Mouse (Mus musculus) heart, postnatal 0 days (tissue): ENCODE data around the gene Fbxo44. TPM values are rescaled to one million over a fixed set of nuclear protein-coding genes. Genes with fewer than 3 reads are reported as not detected.

Source experiments
- ATAC-seq: fragments of 200-750 bp; cut with Nextera tagmentation; 2 replicates; pipeline ENCODE4 v1.8.0; 2017; ENCODE audit warnings: low read depth, moderate number of reproducible peaks, moderate library complexity; ENCODE audit not compliant: insufficient read depth
- DNase-seq: peaks from one replicate; pipeline ENCODE4 v3.0.0-alpha.2; 2016; ENCODE audit warnings: low spot score
- H3K27ac ChIP-seq: fragments of 300-500 bp; sonication (generic); 2 replicates; pipeline ENCODE4 v1.5.1; 2014; ENCODE audit warnings: low read depth, mild to moderate bottlenecking
- H3K27me3 ChIP-seq: fragments of 300-500 bp; sonication (generic); 2 replicates; pipeline ENCODE4 v1.6.1; 2014; ENCODE audit warnings: low read length, mixed read lengths; ENCODE audit not compliant: control insufficient read depth, insufficient read depth
- H3K36me3 ChIP-seq: fragments of 300-500 bp; sonication (generic); replicated peaks from 2 replicates; pipeline ENCODE4 v1.6.1; 2014; ENCODE audit warnings: low read length, mixed read lengths; ENCODE audit not compliant: control insufficient read depth, insufficient read depth
- H3K4me1 ChIP-seq: fragments of 300-500 bp; sonication (generic); 2 replicates; pipeline ENCODE4 v1.6.1; 2014; ENCODE audit warnings: antibody characterized with exemption; ENCODE audit not compliant: control insufficient read depth, insufficient read depth
- H3K4me2 ChIP-seq: fragments of 300-500 bp; sonication (generic); 2 replicates; pipeline ENCODE4 v1.6.1; 2014; ENCODE audit warnings: low read depth, mild to moderate bottlenecking, low read length, moderate library complexity
- H3K4me3 ChIP-seq: fragments of 300-500 bp; sonication (generic); 2 replicates; pipeline ENCODE4 v1.5.1; 2014; ENCODE audit warnings: low read depth, low read length
- H3K9ac ChIP-seq: fragments of 300-500 bp; sonication (generic); replicated peaks from 2 replicates; pipeline ENCODE4 v1.6.1; 2014; ENCODE audit warnings: low read depth, low read length, mixed read lengths
- H3K9me3 ChIP-seq: fragments of 300-500 bp; sonication (generic); replicated peaks from 2 replicates; pipeline ENCODE4 v1.6.1; 2016; ENCODE audit warnings: low read length; ENCODE audit not compliant: control insufficient read depth
- CTCF ChIP-seq: IDR thresholded peaks from 2 replicates; pipeline ENCODE4 v1.5.1; 2016; ENCODE audit warnings: antibody characterized with exemption, control low read depth, low read depth
- EP300 ChIP-seq: IDR thresholded peaks from 2 replicates; pipeline ENCODE4 v1.6.1; 2016; ENCODE audit warnings: antibody characterized with exemption, low read depth
- WGBS: fragments of 180-500 bp; shearing (Covaris S2); extraction: QIAGEN DNeasy Blood & Tissue Kit; methylation state at CpG from one replicate; pipeline ENCODE4 v1.1.7; 2014; 5-methylcytosine and 5-hydroxymethylcytosine counted together
- polyA plus RNA-seq: library from polyadenylated mRNA; unstranded; fragments of >200 nt; fragmentation: Nextera tagmentation; extraction: Ambion mirVana; gene quantifications from 2 replicates; pipeline ENCODE4 v1.2.1, GENCODE M21; 2015
- total RNA-seq: library from RNA; depleted of rRNA; stranded (reverse); fragments of >200 nt; gene quantifications from 2 replicates; pipeline ENCODE4 v1.2.3, GENCODE M21; 2014; ENCODE audit warnings: low replicate concordance

Fbxo44 gene
- total and polyA plus RNA-seq, 2 experiments from 2014 or later: 32.1 to 88.4 TPM

DNA sequence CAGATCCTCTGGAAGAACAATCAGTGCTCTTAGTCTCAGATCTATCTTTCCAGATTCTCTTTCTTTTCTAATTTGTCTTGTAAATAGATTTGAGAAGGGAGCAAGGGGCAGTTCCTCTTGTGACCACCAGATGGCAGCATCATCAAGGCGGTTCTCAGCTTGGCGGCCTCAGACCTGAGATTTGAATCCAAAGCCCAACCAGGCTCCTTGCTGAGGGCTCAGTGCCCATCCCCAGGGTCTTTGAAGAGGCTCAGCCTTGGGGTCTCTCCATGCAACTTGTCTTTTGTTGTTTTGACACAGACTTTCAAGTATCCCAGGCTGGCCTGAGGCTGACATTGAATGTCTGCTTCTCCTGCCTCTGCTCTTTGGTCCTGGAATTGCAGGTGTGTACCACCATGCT, 10.6 kb upstream of the Fbxo44 start:
- H3K4me2 ChIP-seq: no peak overlapping the region
- TF ChIP-seq EP300 (no peak), CTCF (peak; percentile 92)
- H3K27me3 ChIP-seq: peaks cover 78% of the 10 kb centered on the region
- DNase-seq: no peak
- H3K27ac ChIP-seq: no peak overlapping the region
- H3K9me3 ChIP-seq: 0 out of 2 replicates have a peak, but pooled peaks cover 3% of the 10 kb centered on the region
- H3K9ac ChIP-seq: no peak overlapping the region
- H3K4me1 ChIP-seq: no peaks in the 10 kb centered on the region
- H3K36me3 ChIP-seq: no peaks in the 10 kb centered on the region
- WGBS: 0% methylated on average over 2 of the region's 2 CpGs
- H3K4me3 ChIP-seq: no peak overlapping the region
- ATAC-seq: no peak

DNA sequence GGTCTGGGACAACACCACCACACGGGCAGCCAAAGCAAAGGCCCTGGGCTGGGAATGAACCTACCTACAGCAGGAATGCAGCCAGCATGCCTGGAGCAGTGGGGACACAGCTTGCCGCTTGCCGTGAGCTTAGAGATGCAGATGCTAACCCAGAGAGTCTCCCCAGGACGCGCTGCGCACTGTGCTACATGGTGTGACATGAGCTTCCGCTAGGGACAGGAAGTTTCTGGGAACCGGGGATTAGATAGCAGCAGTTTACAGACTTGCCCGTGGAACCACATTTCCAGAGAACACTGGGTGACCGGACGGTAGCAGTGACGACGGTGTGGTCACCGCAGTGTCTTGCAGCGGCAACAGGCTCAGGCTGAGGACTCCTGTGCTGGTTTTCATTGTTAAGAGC, 9.3 kb upstream of the Fbxo44 start:
- ATAC-seq: 0 out of 2 replicates have a peak, but pooled peaks have one; percentile 19
- no peak for TF ChIP-seq EP300
- TF ChIP-seq CTCF: no peak
- WGBS: 13% methylated on average over 15 of the region's 15 CpGs
- Histone ChIP-seq H3K27me3 (peaks cover 78% of the 10 kb centered on the region), H3K4me2 (no peak overlapping the region), H3K9me3 (no peaks in the 10 kb centered on the region), H3K4me3 (no peak overlapping the region), H3K27ac (no peak overlapping the region), H3K36me3 (no peaks in the 10 kb centered on the region), H3K4me1 (no peaks in the 10 kb centered on the region), H3K9ac (no peak overlapping the region)
- DNase-seq: no peak

DNA sequence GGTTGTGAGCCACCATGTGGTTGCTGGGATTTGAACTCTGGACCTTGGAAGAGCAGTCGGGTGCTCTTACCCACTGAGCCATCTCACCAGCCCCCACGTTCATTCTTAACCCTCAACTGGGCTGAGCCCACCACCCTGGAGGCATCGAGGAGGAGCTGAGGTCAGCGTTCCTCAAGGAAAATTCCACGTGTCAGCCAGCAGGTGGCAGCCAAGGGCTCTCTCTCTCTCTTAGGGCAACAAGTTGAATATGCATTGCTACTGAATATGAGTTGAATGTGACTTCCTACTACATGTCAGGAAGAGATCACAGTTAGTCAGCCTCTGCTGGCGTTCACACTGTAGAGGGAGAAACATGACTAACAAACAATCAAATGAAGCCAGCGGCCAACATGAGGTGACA, 8.0 kb upstream of the Fbxo44 start:
- no peak overlapping the region for H3K9ac ChIP-seq
- H3K27me3 ChIP-seq: peaks cover 77% of the 10 kb centered on the region
- no peak overlapping the region for H3K27ac ChIP-seq
- DNase-seq: peak; percentile 47
- WGBS: 19% methylated on average over 7 of the region's 7 CpGs
- no peaks in the 10 kb centered on the region for H3K9me3 ChIP-seq
- no peak for ATAC-seq
- peaks cover 4% of the 10 kb centered on the region; the same call in 1 of the 2 replicates for H3K4me1 ChIP-seq
- TF ChIP-seq CTCF (peak; percentile 68), EP300 (no peak)
- H3K4me2 ChIP-seq: no peak overlapping the region
- H3K36me3 ChIP-seq: no peaks in the 10 kb centered on the region
- no peak overlapping the region for H3K4me3 ChIP-seq

DNA sequence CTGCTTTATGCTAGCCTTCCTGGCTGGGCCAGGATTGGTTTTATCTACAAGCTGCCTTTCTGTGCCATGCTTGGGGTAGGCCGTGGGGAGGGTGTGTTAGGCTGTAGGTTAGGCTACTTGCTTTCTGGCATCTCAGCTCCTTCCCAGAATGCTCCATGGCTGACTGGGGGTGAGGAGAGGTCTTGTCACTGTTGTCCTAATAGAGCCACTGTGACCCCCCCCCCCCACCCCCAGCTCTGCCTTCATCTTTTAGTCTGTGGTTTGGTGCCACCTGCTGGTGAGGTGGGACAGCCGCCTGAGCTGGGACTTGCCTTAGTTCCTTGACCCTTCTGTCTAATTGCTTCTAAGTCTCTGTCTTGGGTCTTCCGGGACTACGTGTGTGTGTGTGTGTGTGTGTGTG, 6.7 kb upstream of the Fbxo44 start:
- peaks cover 76% of the 10 kb centered on the region for H3K27me3 ChIP-seq
- H3K4me1 ChIP-seq: peaks cover 4% of the 10 kb centered on the region; the same call in 1 of the 2 replicates
- DNase-seq (no peak), ATAC-seq (no peak)
- no peak overlapping the region for H3K4me3 ChIP-seq
- 14% methylated on average over 4 of the region's 4 CpGs for WGBS
- H3K27ac ChIP-seq: no peak overlapping the region
- TF ChIP-seq EP300 (no peak), CTCF (peak; percentile 62)
- peak overlapping the region; percentile 13; the same call in 1 of the 2 replicates for H3K4me2 ChIP-seq
- H3K36me3 ChIP-seq: no peaks in the 10 kb centered on the region
- H3K9me3 ChIP-seq: no peaks in the 10 kb centered on the region
- no peak overlapping the region for H3K9ac ChIP-seq

DNA sequence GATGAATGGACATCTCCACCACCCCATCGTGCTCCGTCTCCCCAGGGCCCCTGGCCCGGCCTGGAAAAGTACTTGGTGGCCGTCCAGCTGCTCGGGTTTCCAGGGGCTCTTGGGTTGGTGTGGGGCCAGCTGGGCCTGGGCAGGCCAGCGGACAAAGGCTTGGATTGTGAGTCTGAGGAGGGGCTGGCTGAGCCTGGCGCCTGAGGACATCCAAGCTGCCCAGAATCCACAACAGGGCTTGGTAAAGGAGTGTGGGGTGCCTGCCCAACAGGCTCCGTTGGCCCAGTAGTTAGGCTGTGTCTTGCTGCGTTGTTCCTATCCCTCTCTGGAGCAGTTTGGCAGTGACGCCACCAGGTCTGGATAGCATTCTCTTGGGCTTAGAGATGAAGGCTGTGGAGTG, 6.1 kb upstream of the Fbxo44 start:
- no peak overlapping the region for H3K4me2 ChIP-seq
- 10% methylated on average over 10 of the region's 10 CpGs for WGBS
- H3K9ac ChIP-seq: no peak overlapping the region
- H3K27me3 ChIP-seq: peaks cover 78% of the 10 kb centered on the region
- no peaks in the 10 kb centered on the region for H3K9me3 ChIP-seq
- TF ChIP-seq EP300 (no peak), CTCF (no peak)
- peaks cover 4% of the 10 kb centered on the region; the same call in 1 of the 2 replicates for H3K4me1 ChIP-seq
- DNase-seq: no peak
- no peaks in the 10 kb centered on the region for H3K36me3 ChIP-seq
- no peak overlapping the region for H3K27ac ChIP-seq
- ATAC-seq: no peak
- H3K4me3 ChIP-seq: no peak overlapping the region

DNA sequence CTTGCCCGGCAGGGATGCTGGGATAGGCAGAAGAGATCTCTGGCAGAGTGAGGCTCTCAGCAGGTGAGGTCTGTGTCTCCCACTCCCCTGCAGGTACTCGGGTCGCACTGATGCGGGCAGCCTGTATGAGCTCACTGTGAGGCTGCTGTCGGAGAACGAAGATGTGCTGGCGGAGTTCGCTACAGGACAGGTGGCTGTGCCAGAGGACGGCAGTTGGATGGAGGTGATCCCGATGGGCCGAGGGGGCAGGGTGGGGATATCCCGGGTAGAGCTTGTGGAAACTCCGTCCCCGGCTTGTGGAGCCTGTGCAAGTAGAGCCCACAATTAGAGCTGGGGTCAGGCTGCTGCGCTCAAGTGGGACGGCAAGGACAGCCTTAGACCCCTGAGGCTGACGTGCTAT, 5.3 kb upstream of the Fbxo44 start:
- H3K4me2 ChIP-seq: no peak overlapping the region
- no peak for TF ChIP-seq EP300
- TF ChIP-seq CTCF: no peak
- WGBS: 10% methylated on average over 17 of the region's 17 CpGs
- no peaks in the 10 kb centered on the region for H3K36me3 ChIP-seq
- no peak overlapping the region for H3K9ac ChIP-seq
- H3K4me3 ChIP-seq: no peak overlapping the region
- H3K4me1 ChIP-seq: peaks cover 4% of the 10 kb centered on the region; the same call in 1 of the 2 replicates
- no peak for ATAC-seq
- peaks cover 80% of the 10 kb centered on the region for H3K27me3 ChIP-seq
- no peak overlapping the region for H3K27ac ChIP-seq
- DNase-seq: no peak
- no peaks in the 10 kb centered on the region for H3K9me3 ChIP-seq
